Mouse (Mus musculus) layer of hippocampus, adult 18-20 months (tissue): ENCODE measurements around the gene Nmt1. TPM values are rescaled to one million over a fixed set of nuclear protein-coding genes. Genes with fewer than 3 reads are reported as not detected.

Experiments used
- DNase-seq, 2 experiments: peaks; one replicate each; pipeline ENCODE4 v3.0.0; 2022; ENCODE audit warnings: low spot score in 2 of 2
- long read RNA-seq: library from polyadenylated mRNA; stranded (forward); transcript quantifications from one replicate; pipeline ENCODE4 v2.0.0, GENCODE M21; 2021
- total RNA-seq, 2 experiments: library from RNA; stranded (reverse); gene quantifications; 2 replicates each; pipeline ENCODE4 v1.2.3; 2021

Gene Nmt1
- 100 to 1,000 TPM; 166 to 172 TPM for total RNA-seq
- long read RNA-seq, full-length matches to known transcripts = 216 of 282 reads
- long read RNA-seq, partial matches to known transcripts = 19 of 282 reads
- long read RNA-seq, other reads (novel, unspliced or antisense) = 47 of 282 reads

DNA sequence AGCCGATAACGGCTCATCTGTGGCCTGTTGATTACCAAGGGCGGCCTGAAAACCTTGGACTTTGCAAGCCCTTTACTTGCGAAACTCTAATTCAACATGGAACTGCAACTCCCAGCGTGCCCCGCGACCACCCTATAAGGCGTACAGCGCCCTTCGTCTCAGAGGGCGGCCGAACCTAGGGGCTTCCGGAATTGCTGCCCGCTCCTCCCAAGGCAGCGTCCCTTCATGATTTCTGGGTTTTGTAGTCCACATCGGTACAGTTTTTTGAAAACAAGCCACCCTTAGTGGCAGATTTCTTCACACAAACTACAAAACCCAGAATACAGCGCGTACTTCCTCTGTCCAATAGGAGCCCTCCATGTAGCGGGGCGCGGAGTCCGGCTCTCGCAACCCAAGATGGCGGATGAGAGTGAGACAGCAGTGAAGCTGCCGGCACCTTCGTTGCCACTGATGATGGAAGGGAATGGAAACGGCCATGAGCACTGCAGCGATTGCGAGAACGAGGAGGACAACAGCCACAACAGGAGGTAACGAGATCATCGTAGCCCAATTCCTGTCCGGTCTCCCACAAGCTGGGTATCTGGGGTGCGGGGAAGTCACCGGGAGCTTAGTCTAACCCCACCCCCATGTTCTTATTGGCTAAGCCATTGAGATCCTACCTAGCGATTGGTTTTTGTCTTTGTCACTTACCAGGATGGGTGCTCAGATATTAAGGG is at the start of gene Nmt1, which contains the start of gene Dcakd:
TSS of gene Nmt1 (plus strand) at position 15 of the 716 bp plus-strand sequence.
TSS of gene Dcakd (minus strand) at position 158 of the 716 bp plus-strand sequence.
- DNase-seq = peak; percentile 95 to 97

DNA sequence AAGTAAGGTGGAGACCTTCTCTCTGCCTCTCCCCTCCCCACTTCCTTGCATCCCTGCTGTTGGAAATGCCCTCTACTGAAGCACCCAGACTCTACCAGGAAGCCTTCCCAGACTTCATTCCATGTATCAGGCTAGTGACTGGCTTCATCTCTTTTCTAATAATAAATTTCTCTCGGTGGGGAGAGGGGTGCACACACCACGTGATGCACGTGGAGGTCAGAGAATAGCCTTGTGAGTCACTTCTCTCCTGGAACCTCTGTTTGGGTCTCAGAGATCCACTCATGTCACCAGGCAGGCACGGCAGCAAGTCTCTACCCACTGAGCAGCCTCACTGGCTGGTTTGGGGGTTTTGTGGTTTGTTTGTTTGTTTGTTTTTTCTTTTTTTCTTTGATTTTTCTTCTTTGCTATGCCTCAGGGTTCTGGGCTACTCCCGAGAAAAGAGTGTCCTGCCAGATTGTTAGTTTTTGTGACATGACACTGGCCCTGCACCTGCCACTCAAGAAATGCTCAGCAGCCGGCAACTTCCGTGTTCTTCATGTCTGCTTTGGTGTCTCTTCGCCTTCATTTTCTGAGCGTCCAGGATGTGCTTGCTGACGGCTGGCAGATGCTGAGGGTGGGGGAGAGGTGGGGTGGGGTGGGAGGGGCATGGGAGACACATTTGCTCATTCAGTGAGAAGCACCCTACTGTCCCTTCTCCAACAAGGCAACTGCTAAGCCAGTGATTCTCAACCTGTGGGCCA is 46.7 kb upstream of the Nmt1 start:
- no peak for DNase-seq

DNA sequence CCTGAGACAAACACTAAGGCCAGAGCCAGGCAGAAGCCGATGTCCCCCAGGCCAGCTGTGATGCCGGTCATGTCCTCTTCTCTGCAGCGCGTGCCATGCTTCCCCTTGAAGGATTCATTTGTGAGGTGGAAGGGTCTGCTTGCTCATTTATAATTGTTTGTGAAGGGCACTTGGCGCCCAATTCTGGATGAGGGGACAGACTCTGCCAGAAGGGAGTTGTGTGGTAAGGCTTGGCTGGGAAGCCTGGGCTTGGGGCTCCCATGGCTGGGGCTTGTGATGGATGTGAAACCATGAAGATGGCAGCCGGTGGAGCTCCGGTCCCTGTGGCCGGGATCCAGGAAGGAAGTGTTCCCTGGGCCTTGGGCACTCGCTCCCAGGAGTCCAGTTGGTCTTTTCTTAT is 43.9 kb upstream of the Nmt1 start:
- DNase-seq = no peak

DNA sequence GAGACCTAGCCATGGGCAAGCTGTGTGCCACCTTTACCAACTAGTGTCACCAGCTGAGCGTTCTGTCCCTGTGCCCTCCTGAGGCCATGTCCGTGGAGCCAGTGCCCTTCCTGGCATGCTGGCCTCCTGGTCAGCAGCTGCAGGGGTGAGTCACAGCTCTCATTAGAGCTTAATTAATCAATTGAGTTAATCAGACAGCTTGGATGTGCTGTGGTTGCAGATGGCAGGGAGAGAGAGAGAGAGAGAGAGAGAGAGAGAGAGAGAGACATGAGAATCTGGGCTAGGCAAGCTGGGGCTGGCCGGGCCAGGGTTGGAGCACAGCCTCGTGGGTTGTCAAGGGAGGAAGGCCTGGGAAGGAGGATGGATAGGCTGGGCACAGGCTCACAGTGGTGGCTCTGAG is 43.4 kb upstream of the Nmt1 start:
- DNase-seq = no peak

DNA sequence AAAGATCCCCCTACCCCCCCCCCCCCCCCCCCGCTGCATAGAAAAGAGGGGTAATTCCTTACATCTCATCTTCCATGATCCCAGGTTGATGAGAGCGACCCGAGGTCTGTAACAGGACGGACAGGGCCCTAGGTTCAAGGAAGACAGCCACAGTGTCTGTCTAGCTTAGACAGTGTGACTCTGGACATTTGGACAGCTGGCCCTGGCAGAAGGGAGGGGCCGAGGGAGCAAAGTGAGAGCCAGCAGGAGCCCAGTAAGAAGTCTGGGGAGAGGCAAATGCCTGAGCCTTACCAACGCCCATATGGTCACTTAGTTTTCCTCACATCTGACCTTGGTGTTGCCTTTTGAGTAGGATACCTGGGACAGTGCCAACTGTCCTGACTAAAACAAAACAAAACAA is 42.8 kb upstream of the Nmt1 start:
- DNase-seq = no peak

DNA sequence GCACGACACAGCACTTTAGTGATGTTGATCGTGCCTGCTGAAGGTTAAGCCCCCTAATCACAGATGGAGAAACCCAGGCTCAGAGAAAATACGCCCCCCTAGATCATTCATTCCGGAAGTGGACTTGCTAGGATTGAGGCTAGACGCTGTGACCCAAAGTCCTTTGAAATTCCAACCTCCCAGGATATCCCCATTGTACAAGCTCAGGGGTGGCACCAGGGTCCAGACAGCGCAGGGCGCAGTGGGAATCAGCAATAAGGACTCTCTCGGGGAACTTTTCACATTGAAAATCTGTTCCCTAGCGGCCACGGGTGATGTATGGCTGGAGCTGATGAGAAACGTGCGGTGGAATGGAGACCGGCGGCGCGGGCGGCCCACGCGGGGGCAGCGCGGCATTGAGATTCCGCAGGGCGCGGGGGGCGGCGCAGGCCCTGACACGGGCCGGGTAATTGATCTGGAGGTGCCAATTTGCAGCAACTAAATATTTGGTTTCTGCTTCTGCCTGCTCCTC is 38.3 kb upstream of the Nmt1 start:
- no peak for DNase-seq

DNA sequence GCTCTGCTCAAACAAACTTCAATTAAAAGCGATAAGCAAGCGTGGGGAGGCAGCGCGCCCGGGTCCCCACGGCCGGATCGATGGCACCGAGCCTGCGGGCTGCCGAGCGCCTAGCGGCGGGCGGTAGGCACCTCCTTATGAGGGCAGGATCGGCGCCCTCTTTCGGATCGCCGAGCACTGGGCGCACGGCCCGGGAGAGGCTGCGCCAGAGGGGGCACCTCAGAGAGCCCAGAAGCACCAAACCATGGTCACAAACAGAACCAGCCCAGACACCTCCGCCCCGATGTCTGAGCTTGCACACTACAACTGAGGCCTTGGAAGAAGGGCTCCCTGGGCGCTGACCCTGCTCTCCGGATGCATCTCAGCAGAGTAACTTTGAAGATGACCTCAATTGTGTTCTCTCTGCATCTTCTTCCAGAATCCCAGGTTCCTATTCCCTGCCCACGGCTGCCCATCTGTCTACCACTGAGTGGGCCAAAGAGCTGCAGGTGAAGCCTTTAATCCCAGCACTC is 37.8 kb upstream of the Nmt1 start:
- DNase-seq = peak in 1 of 2 experiments; percentile 55

DNA sequence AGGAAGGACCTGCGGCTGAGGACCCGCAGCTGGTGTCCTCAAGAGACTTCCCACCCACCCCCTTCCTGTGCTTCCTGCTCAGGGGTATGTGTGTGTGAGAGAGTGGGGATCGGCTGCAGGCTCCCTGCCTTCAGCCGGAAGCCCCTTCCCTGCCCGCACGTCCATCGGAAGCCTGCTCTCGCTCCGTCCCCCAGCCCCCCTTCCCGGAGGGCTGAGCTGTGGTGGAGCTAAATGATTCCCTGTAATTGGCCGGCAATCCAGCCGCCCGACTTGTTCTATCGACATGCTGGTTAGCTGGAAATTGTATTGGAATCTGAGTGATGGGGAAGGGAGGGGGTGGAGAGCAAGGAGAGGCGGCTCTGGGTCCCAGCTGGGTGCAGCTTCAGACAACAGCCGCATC is 36.3 kb upstream of the Nmt1 start:
- DNase-seq = no peak

DNA sequence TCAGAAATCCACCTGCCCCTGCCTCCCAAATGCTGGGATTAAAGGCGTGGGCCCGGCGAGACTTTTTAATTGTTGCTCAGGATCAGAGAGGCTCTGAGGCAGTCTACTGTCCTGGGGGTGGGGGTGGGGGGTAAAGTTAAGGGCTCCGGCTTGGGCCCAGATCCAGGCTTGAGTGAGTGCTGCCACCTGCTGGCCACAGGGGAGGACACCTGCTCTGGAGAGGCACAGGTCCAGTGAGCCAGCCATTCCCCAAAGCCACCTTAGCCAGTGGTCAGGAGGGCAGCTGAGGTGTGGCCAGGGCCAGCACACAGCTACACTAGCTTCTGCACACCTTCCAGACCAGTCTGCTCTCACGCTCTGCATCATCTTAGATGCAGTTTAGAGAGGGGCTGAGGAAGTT is 35.0 kb upstream of the Nmt1 start:
- DNase-seq = peak in 1 of 2 experiments; percentile 70

DNA sequence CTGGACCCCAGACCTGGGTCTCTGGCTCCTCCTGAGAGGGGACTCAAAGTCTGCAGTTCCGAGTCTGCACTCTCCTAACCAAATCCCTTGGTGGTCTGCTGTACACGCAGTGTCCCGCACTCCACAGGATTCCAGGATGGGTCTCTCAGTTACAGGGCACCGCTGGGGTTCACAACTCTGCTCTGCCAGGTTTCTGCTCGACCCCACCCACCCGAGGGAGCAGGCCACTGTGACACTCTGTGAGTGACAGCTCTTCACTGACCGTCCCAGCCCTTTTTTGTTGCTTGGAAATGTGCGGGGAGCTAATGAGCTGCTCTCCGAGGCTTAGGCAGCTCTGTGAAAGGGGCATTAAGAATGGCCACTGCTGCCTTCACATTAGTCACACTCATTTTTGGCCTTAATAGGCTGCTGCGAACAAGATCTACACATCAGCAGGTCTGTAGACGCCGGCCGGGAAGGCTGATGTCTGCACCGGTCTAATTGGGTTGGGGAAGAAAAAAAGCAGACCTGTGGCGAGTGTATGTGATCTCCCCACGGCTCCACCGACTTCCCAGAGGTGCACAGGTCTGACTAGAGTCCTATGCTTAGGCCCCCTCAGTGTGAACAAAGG is 34.5 kb upstream of the Nmt1 start:
- DNase-seq = no peak

DNA sequence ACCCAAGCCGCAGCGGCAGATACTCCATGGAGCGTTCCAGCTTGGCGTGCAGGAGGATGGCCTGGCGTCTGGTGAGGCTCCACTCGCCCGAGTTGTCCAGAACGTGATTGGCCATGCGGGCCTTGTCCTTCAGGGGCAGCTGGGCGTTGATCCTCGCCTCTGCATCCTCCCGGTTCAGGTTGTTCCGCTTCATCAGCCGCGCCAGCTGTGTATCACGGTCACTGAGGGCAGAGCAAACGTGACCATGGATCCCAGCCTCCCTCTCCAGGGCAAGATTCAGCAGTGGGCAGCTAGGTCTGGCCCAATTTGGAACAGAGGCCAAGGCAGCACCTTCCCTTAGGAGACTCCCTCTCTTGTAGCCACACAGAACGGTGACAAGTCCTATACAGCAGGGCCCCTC is 33.0 kb upstream of the Nmt1 start:
- no peak for DNase-seq

DNA sequence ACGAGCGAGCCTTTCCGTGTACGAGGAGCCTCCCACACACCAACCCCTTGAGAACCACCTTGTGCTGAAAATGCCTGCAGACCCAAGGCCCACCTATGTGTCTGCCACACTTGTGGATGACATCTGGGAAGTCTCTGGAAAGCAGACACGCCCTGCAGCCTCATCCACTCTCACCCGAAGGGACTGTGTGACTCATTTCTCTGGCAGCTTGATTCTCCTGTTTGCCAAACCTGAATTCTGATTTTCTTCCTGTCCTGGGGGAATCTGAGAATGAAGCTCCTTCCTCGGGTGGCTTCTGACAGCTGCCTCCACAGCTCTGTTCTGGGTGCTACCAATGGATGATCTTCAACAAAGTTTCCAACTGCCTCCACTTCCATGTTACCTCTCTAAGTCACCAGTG is 31.6 kb upstream of the Nmt1 start:
- DNase-seq = no peak

DNA sequence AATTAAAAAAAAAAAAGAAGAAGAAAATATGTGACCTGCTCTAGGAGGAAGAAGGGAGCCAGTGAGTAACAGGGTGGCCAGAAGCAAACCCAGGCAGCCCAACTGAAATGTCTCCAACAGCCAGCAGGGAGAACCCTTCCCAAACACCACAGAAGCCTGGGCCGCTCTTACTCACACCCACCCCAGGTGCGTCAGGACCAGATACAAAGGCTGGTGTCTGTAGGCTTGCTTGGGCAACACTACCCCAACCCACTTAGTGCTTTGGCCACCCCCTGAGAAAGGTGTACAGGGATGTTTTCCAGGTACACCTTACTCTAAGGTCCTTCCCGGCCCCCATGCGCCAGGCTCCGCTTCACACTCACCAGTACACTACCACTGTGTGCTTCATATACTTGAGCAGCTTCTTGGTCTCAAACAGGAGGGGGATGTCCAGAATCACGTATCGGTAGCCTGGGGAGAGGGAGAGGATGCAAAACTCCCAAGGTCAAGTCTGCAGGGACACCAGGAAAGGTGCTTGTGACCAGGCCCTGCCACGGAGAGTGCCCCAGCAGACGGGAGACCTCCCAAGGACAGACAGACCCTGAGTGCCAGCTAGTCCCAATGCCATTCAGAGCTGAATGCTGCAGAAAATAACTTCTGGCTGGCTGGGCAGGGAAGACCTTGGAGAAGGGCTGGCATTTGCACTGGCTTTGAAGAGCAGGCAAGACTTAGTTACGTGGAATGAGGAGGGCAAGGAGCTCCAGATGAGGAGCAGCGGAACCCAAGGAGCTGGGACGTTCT is 30.8 kb upstream of the Nmt1 start:
- no peak for DNase-seq

DNA sequence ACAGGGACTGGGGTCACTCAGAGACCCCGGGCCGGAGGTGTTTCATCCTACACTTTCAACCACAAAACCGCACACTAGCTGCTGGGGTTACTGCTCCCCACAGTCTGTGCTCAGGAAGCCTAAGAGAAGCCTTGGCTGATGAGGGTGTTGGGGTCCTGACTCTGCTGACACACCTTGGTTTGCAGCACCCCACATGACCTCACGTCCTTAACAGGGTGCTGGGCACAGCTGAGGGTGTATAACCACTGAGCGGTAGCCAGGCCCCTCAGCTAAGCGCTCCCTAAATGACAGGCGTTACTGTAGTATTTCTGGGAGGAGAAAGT is 29.8 kb upstream of the Nmt1 start:
- DNase-seq = no peak

DNA sequence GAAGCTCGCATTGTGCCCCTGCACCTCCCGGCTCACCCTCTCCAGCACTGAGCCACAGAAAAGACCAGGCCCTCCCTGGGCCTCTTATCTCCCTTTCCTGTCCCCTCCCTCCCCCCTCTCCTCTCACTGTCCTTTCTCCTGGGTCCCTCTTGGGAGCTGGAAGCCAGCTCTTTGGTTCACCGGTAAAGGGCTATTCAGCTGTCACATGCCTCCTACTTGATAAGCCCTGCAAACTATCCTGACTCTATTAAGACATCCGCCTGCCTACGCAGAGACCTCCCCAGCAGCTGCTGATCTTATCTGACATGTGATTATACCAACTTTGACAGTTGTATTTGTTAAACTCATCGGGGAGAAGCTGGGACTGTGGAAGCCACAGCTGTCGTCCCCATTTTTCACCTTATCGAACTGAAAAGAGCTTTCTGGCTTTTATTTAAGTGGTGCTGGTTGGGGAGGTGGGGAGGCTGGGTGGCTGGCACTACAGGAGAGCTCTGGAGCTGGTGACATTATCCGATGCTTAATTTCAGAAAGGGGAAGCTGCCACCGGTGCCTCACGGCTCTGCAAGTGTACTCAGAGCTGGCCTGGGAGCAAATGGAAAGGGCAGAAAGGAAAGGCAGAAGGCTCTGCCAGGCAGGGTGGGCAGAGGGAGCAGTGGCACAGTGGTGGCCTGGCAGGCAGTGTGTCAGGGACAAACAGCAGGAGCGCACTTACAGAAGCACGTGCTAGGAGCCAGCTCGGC is 29.2 kb upstream of the Nmt1 start:
- no peak for DNase-seq

DNA sequence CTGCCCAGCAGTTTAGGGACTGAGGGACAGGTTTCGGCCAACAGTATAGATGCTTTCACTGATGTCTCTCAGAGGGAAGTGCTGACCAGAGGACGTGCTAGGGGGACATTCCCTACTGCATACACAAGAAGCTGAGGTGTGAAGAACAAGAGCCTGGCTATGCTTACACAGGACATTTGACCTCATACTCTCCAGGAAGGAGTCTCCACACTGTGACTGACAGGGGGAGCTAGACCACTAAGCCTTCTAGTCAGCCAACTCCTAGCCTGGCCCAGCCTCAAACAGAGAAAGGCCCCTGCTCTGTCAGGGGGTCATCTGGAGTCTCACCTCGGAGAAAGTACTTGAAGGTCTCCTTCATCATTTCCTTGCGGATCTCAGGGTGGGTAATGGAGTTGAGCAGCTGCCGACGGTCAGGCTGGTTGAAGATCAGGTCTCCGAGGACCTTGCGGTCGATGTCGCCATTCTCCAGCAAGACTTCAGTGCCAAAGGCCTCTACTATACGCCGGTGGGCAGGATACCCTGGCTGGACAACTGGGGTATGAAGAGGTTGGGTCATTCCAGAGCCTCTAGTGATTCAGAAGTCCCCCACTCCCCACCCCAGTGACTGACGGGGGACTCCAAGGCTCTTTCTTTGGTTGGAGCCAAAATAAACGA is 28.5 kb upstream of the Nmt1 start:
- DNase-seq = no peak

DNA sequence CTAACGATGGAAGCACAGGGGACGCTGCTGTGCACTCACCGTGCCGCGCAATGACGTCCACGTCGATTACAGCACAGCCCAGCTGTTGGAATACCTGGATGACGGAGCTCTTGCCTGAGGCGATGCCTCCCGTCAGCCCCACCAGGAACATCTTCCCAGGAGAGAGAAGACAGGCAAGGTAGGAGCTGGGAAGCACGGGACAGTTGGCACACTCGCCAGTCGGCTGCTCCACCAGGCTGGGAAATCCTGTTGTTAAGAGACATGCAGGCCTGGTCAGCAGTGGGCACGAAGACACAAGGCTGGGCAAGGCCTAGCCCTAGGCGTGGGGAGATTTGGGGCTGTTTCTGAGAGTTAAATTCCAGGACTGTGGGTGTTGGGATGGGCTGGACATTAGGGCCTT is 27.9 kb upstream of the Nmt1 start:
- no peak for DNase-seq

DNA sequence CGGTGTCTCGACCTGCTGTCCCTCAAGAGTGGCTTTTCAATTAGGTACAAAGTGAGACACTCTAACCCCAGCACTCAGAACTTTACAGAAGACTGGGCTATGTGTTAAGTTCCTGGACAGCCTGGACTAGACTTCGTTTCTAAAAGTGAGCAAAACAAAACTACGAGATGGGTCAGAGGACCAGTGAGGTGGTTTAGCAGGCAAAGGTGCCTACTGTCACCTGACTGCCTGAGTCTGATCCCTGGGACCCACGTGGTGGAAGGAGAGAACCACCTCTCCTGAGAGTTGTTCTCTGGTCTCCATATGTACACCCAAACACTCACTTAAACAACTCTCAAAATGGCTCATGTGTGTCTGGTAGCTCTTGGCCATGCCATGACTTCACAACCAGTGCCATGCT is 26.9 kb upstream of the Nmt1 start:
- no peak for DNase-seq

DNA sequence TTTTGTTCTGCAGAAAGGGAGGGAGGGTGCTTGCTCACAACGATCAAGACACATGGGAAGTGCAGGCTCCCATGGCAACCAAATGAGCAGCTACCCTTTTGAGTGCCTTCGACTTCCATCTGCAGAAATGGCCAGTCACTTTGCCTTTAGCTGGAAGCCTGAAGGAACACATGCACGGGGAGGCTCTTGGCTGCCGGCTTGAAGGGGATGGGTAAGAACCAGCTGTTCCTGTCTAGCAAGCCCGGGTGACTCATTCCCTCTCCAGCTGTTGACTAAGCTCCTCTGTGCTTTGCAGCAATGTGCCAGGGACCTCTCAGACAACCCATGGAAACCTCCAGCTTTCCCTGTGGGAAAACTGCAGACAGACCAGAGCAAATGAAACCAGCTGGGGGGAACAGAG is 24.8 kb upstream of the Nmt1 start:
- peak; percentile 68 to 79 for DNase-seq

DNA sequence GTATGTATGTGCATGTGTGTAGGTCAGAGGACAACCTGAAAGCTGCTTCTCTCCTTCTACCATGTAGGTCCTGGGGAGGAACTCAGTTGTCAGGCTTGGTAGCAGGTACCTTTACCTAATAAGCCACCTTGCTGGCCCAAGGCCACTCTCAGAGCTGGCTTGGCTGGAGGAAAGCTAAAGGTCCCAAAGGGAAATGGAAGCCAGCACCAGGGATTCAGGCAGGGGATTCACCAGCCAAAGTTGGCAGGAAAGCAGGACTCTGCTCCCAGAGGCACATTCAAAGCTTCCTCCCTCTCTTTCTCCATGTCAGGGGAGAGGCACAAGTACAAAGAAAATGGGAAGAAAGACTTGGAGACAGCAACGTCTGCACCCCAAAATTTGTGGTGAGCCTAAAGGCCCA is 23.1 kb upstream of the Nmt1 start:
- DNase-seq = no peak
